ENCODE assay signal across 8 mouse cellular contexts in the genomic region with DNA sequence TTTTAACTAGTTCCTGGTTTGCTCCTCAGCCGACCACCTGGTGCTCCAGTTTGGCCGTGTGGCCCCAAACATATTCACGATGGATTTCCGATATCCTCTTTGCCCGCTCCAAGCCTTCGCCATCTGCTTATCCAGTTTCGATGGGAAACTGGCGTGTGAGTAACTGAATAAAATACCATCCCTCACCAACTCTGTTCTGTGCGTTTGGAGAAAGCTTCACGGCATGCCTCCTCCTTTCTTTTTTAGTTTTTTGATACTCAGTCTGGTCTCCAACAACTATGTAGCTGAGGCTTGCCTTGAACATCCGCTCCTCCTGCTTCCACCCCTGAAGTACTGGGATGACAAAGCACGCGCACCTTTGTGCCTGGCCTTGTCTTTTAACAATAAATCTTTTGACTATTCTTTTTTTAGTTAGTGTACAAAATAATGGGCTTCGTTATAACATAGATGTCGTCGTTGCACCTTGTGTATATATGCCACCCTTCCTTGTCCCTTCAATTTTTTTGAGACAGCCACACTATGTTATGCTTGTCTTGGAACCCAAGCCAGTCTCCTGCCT. TPM values are rescaled to one million over a fixed set of nuclear protein-coding genes. Genes with fewer than 3 reads are reported as not detected.
DNase-seq lines count a peak whose midpoint lies in the region; ATAC-seq and TF ChIP-seq lines count a peak whose summit lies in the region.

No protein-coding gene starts in this region.

- peaks cover 28% of the 10 kb centered on the region for H3K79me2 ChIP-seq in myocyte (ENCODE audit: control insufficient read depth, insufficient read depth)

- H3K4me1 ChIP-seq in kidney, postnatal 0 days (replicated peaks; ENCODE audit: insufficient read depth, low read length), result peaks cover 27% of the 10 kb centered on the region
- peaks cover 24% of the 10 kb centered on the region for H3K4me1 ChIP-seq in embryonic facial prominence, embryonic 12.5 days
- peaks cover 11% of the 10 kb centered on the region; the same call in 1 of the 2 replicates for H3K4me1 ChIP-seq in hindbrain, postnatal 0 days (ENCODE audit: insufficient read depth, low read length)

- H3K36me3 ChIP-seq in kidney, postnatal 0 days (ENCODE audit: insufficient read depth, low read length), result 0 out of 2 replicates have a peak, but pooled peaks cover 8% of the 10 kb centered on the region
- H3K36me3 ChIP-seq in embryonic facial prominence, embryonic 12.5 days, result 0 out of 2 replicates have a peak, but pooled peaks cover 8% of the 10 kb centered on the region
- H3K36me3 ChIP-seq in hindbrain, postnatal 0 days (ENCODE audit: insufficient read depth, low read length), result no peaks in the 10 kb centered on the region
- peaks cover 30% of the 10 kb centered on the region for H3K36me3 ChIP-seq in myocyte (ENCODE audit: control insufficient read depth, insufficient read depth)

- peak overlapping the region; percentile 53 for H3K4me3 ChIP-seq in kidney, postnatal 0 days (replicated peaks; ENCODE audit: low read depth, low read length)
- peak overlapping the region; percentile 42 for H3K4me3 ChIP-seq in embryonic facial prominence, embryonic 12.5 days
- H3K4me3 ChIP-seq in hindbrain, postnatal 0 days (ENCODE audit: low read length), result peak overlapping the region; percentile 47
- peak overlapping the region; percentile 100 for H3K4me3 ChIP-seq in myocyte

- no peak for DNase-seq in kidney, postnatal 0 days (ENCODE audit: low spot score)
- DNase-seq in kidney, postnatal 4 days, result no peak
- no peak for DNase-seq in hindbrain, postnatal 0 days (ENCODE audit: low spot score)
- DNase-seq in thymus, postnatal 25 days, result no peak
- no peak for DNase-seq in thymus, postnatal 36 days
- no peak for DNase-seq in frontal cortex, postnatal 25 days (ENCODE audit: low spot score in 2 of 2)

- TF ChIP-seq POLR2A in myocyte (IDR thresholded peaks at IDR 0.05; ENCODE audit: insufficient read length, low read depth), result peak; percentile 44

- H3ac ChIP-seq in myocyte (ENCODE audit: control insufficient read depth, insufficient read length), result no peak overlapping the region

- H3K9me3 ChIP-seq in kidney, postnatal 0 days (replicated peaks; ENCODE audit: low read length), result no peaks in the 10 kb centered on the region
- H3K9me3 ChIP-seq in embryonic facial prominence, embryonic 12.5 days, result no peaks in the 10 kb centered on the region
- H3K9me3 ChIP-seq in hindbrain, postnatal 0 days (ENCODE audit: low read length), result no peaks in the 10 kb centered on the region

- H3K27me3 ChIP-seq in kidney, postnatal 0 days (ENCODE audit: insufficient read depth, low read length), result no peaks in the 10 kb centered on the region
- H3K27me3 ChIP-seq in embryonic facial prominence, embryonic 12.5 days, result no peaks in the 10 kb centered on the region
- no peaks in the 10 kb centered on the region for H3K27me3 ChIP-seq in hindbrain, postnatal 0 days (ENCODE audit: insufficient read depth, low read length)
- H3K27me3 ChIP-seq in myocyte (ENCODE audit: control insufficient read depth, insufficient read depth, insufficient read length), result no peaks in the 10 kb centered on the region

- ATAC-seq in kidney, postnatal 0 days (replicated peaks; ENCODE audit: low FRiP score, low read depth), result no peak
- ATAC-seq in embryonic facial prominence, embryonic 12.5 days (ENCODE audit: insufficient number of reproducible peaks, insufficient read depth, low FRiP score, low TSS enrichment), result no peak
- no peak for ATAC-seq in hindbrain, postnatal 0 days

- peak overlapping the region; percentile 62; the same call in 1 of the 2 replicates for H3K9ac ChIP-seq in kidney, postnatal 0 days (ENCODE audit: low read depth, low read length)
- peak overlapping the region; percentile 46; the same call in 1 of the 2 replicates for H3K9ac ChIP-seq in embryonic facial prominence, embryonic 12.5 days
- no peak overlapping the region; the same call in 1 of the 2 replicates for H3K9ac ChIP-seq in hindbrain, postnatal 0 days (replicated peaks; ENCODE audit: low read length)

- peak overlapping the region; percentile 88; the same call in 1 of the 2 replicates for H3K27ac ChIP-seq in kidney, postnatal 0 days
- 0 out of 2 replicates have a peak overlapping the region, but pooled peaks have one; percentile 79 for H3K27ac ChIP-seq in embryonic facial prominence, embryonic 12.5 days
- H3K27ac ChIP-seq in hindbrain, postnatal 0 days, result no peak overlapping the region

- no peak for TF ChIP-seq CTCF in kidney, postnatal 0 days (IDR thresholded peaks at IDR 0.05; ENCODE audit: low read depth)
- TF ChIP-seq CTCF in hindbrain, postnatal 0 days (IDR thresholded peaks at IDR 0.05; ENCODE audit: low read depth), result no peak

- peak overlapping the region; percentile 64 for H3K4me2 ChIP-seq in kidney, postnatal 0 days (ENCODE audit: low read length)
- H3K4me2 ChIP-seq in embryonic facial prominence, embryonic 12.5 days (replicated peaks), result peak overlapping the region; percentile 45
- H3K4me2 ChIP-seq in hindbrain, postnatal 0 days (ENCODE audit: low read depth, low read length), result peak overlapping the region; percentile 61
- H3K4me2 ChIP-seq in myocyte (ENCODE audit: low read depth), result peak overlapping the region; percentile 83

- WGBS in kidney, postnatal 0 days, result 56% methylated on average over 16 of the region's 16 CpGs
- WGBS in embryonic facial prominence, embryonic 12.5 days, result 53% methylated on average over 16 of the region's 16 CpGs
- WGBS in hindbrain, postnatal 0 days, result 51% methylated on average over 16 of the region's 16 CpGs

TF ChIP-seq in myocyte, 11 proteins besides CTCF, POLR2A, EP300 and RAD21:
- TF ChIP-seq POLR2AphosphoS2 (IDR thresholded peaks at IDR 0.05; ENCODE audit: insufficient read length, low read depth), result peak; percentile 71
- no peak for TF ChIP-seq MYOG (IDR thresholded peaks at IDR 0.05; ENCODE audit: control insufficient read depth in 1 of 3, insufficient read depth in 1 of 3, insufficient read length in 2 of 3, low read depth in 2 of 3)

RNA-seq across cellular contexts. Expression of gene Ppp1r15a, which starts 3.8 kb away (rescaled TPM):
- 21.4 and 21.9 TPM in 2 replicates for polyA plus RNA-seq in kidney, postnatal 0 days (2015; fragmentation: Nextera tagmentation; extraction: Ambion mirVana)
- 24.1 and 25.6 TPM in 2 replicates for polyA plus RNA-seq in embryonic facial prominence, embryonic 12.5 days (2016; fragmentation: Nextera tagmentation; extraction: Ambion mirVana)
- 19.2 and 19.8 TPM in 2 replicates for total RNA-seq in hindbrain, postnatal 0 days (2014; rRNA removed)
- polyA plus RNA-seq in hindbrain, postnatal 0 days (2015; fragmentation: Nextera tagmentation; extraction: Ambion mirVana), result 21.6 and 25.4 TPM in 2 replicates
- 306 TPM for polyA plus RNA-seq in myocyte (2012; fragmentation: generic; extraction: Trizol)

RNA-seq across cellular contexts. Expression of gene Plekha4, which starts 3.9 kb away (rescaled TPM):
- polyA plus RNA-seq in kidney, postnatal 0 days (2015; fragmentation: Nextera tagmentation; extraction: Ambion mirVana), result 5.1 and 5.8 TPM in 2 replicates
- polyA plus RNA-seq in embryonic facial prominence, embryonic 12.5 days (2016; fragmentation: Nextera tagmentation; extraction: Ambion mirVana), result 3.0 and 3.2 TPM in 2 replicates
- 2.4 and 2.8 TPM in 2 replicates for total RNA-seq in hindbrain, postnatal 0 days (2014; rRNA removed)
- polyA plus RNA-seq in hindbrain, postnatal 0 days (2015; fragmentation: Nextera tagmentation; extraction: Ambion mirVana), result 2.1 and 2.2 TPM in 2 replicates
- 2.6 TPM for polyA plus RNA-seq in myocyte (2012; fragmentation: generic; extraction: Trizol)

RNA-seq across cellular contexts. Expression of gene Nucb1, which starts 12.1 kb away (rescaled TPM):
- polyA plus RNA-seq in kidney, postnatal 0 days (2015; fragmentation: Nextera tagmentation; extraction: Ambion mirVana), result 246 and 265 TPM in 2 replicates
- polyA plus RNA-seq in embryonic facial prominence, embryonic 12.5 days (2016; fragmentation: Nextera tagmentation; extraction: Ambion mirVana), result 161 and 172 TPM in 2 replicates
- 91.6 and 93.7 TPM in 2 replicates for total RNA-seq in hindbrain, postnatal 0 days (2014; rRNA removed)
- 133 and 144 TPM in 2 replicates for polyA plus RNA-seq in hindbrain, postnatal 0 days (2015; fragmentation: Nextera tagmentation; extraction: Ambion mirVana)
- 135 TPM for polyA plus RNA-seq in myocyte (2012; fragmentation: generic; extraction: Trizol)

RNA-seq across cellular contexts. Expression of gene Hsd17b14, which starts 32.4 kb away (rescaled TPM):
- 20.5 and 21.0 TPM in 2 replicates for polyA plus RNA-seq in kidney, postnatal 0 days (2015; fragmentation: Nextera tagmentation; extraction: Ambion mirVana)
- polyA plus RNA-seq in embryonic facial prominence, embryonic 12.5 days (2016; fragmentation: Nextera tagmentation; extraction: Ambion mirVana), result 0.56 and 1.5 TPM in 2 replicates
- total RNA-seq in hindbrain, postnatal 0 days (2014; rRNA removed), result 0.68 TPM in 1 of 2 replicates, not detected in the other
- polyA plus RNA-seq in hindbrain, postnatal 0 days (2015; fragmentation: Nextera tagmentation; extraction: Ambion mirVana), result 0.54 and 0.89 TPM in 2 replicates
- polyA plus RNA-seq in myocyte (2012; fragmentation: generic; extraction: Trizol), result 1.9 TPM

RNA-seq across cellular contexts. Expression of gene Dhdh, which starts 33.7 kb away (rescaled TPM):
- polyA plus RNA-seq in kidney, postnatal 0 days (2015; fragmentation: Nextera tagmentation; extraction: Ambion mirVana), result 1.8 TPM in 2 replicates
- polyA plus RNA-seq in embryonic facial prominence, embryonic 12.5 days (2016; fragmentation: Nextera tagmentation; extraction: Ambion mirVana), result 3.0 and 3.7 TPM in 2 replicates
- 4.3 and 4.7 TPM in 2 replicates for total RNA-seq in hindbrain, postnatal 0 days (2014; rRNA removed)
- 5.9 and 6.2 TPM in 2 replicates for polyA plus RNA-seq in hindbrain, postnatal 0 days (2015; fragmentation: Nextera tagmentation; extraction: Ambion mirVana)
- polyA plus RNA-seq in myocyte (2012; fragmentation: generic; extraction: Trizol), result 0.13 TPM

Comparison
In these comparisons a context has a peak if more than half of its experiments do, and no peak if none do; other contexts are left out.
1. H3K4me3 ChIP-seq: peak in every context shown above with its lines; median percentile 100 in myocyte; 53 in kidney, postnatal 0 days; 47 in hindbrain, postnatal 0 days; 42 in embryonic facial prominence, embryonic 12.5 days.
2. RNA of gene Ppp1r15a, which starts 3.8 kb away (polyA plus RNA-seq): 306 TPM in myocyte (single experiment); 21.6 to 25.4 TPM in hindbrain, postnatal 0 days, 24.1 to 25.6 TPM in embryonic facial prominence, embryonic 12.5 days and 21.4 to 21.9 TPM in kidney, postnatal 0 days; every median in the first group is over 10 times any median in the second.
3. Peak in every context shown above with its lines, with median percentiles within 50 percentile points of each other: H3K4me2 ChIP-seq.